9 mouse cellular contexts compared by ENCODE assay signal in genomic region chr7:65527071-65528007, GRCm38 (mm10). TPM values are rescaled to one million over a fixed set of nuclear protein-coding genes. Genes with fewer than 3 reads are reported as not detected.
A peak's percentile ranks its signal among the peaks of the same experiment; 100 is the strongest.
DNase-seq lines count a peak whose midpoint lies in the region; ATAC-seq lines count a peak whose summit lies in the region.
"Had no signal": no experiment of that assay in that cellular context is flagged by ENCODE, and none has a peak within 500 bp of the region (broad histone marks: within the 10 kb centered on the region; RNA-seq: fewer than 3 reads in every experiment).

Tjp1 (minus strand) TSS chr7:65527781.

- H3K36me3 ChIP-seq in kidney, embryonic 16.5 days (ENCODE audit: insufficient read depth, low read length) = no peaks in the 10 kb centered on the region
- no peaks in the 10 kb centered on the region for H3K36me3 ChIP-seq in hindbrain, embryonic 11.5 days (ENCODE audit: control insufficient read depth, insufficient read depth, low read length)
- H3K36me3 ChIP-seq in limb, embryonic 10.5 days = no peaks in the 10 kb centered on the region
- H3K36me3 ChIP-seq in neural tube, embryonic 11.5 days (ENCODE audit: control insufficient read depth, insufficient read depth, low read length) = no peaks in the 10 kb centered on the region

- peak within 1 kb of the TSS; percentile 64 for H3K4me3 ChIP-seq in kidney, embryonic 16.5 days (ENCODE audit: low read length)
- peak within 1 kb of the TSS; percentile 66 for H3K4me3 ChIP-seq in hindbrain, embryonic 11.5 days (ENCODE audit: low read depth, low read length)
- peak within 1 kb of the TSS; percentile 69 for H3K4me3 ChIP-seq in limb, embryonic 10.5 days
- peak within 1 kb of the TSS; percentile 69 for H3K4me3 ChIP-seq in neural tube, embryonic 11.5 days (ENCODE audit: low read depth, low read length)

- H3K4me1 ChIP-seq in kidney, embryonic 16.5 days (ENCODE audit: insufficient read depth, low read length) = peaks cover 4% of the 10 kb centered on the region; the same call in 1 of the 2 replicates
- no peaks in the 10 kb centered on the region for H3K4me1 ChIP-seq in hindbrain, embryonic 11.5 days (replicated peaks; ENCODE audit: control insufficient read depth, insufficient read depth, low read length)
- H3K4me1 ChIP-seq in limb, embryonic 10.5 days = peaks cover 9% of the 10 kb centered on the region
- no peaks in the 10 kb centered on the region for H3K4me1 ChIP-seq in neural tube, embryonic 11.5 days (ENCODE audit: control insufficient read depth, insufficient read depth, low read length)

- peak; percentile 76 for ATAC-seq in kidney, embryonic 16.5 days (ENCODE audit: low FRiP score, low TSS enrichment)
- ATAC-seq in hindbrain, embryonic 11.5 days (ENCODE audit: low FRiP score) = peak; percentile 72
- peak; percentile 80 for ATAC-seq in neural tube, embryonic 11.5 days (ENCODE audit: insufficient read depth, low FRiP score, low TSS enrichment)

- peaks cover 33% of the 10 kb centered on the region for H3K27me3 ChIP-seq in kidney, embryonic 16.5 days (ENCODE audit: insufficient read depth, low read length)
- H3K27me3 ChIP-seq in hindbrain, embryonic 11.5 days (ENCODE audit: control insufficient read depth, insufficient read depth, low read length) = peaks cover 41% of the 10 kb centered on the region
- peaks cover 79% of the 10 kb centered on the region for H3K27me3 ChIP-seq in limb, embryonic 10.5 days (ENCODE audit: low read depth, poor library complexity, severe bottlenecking)
- H3K27me3 ChIP-seq in neural tube, embryonic 11.5 days (ENCODE audit: control insufficient read depth, insufficient read depth, low read length) = peaks cover 30% of the 10 kb centered on the region

- H3K4me2 ChIP-seq in kidney, embryonic 16.5 days (replicated peaks; ENCODE audit: low read depth, low read length) = peak within 1 kb of the TSS; percentile 85
- peak within 1 kb of the TSS; percentile 93 for H3K4me2 ChIP-seq in hindbrain, embryonic 11.5 days (replicated peaks; ENCODE audit: low read depth, low read length)
- peak within 1 kb of the TSS; percentile 94 for H3K4me2 ChIP-seq in neural tube, embryonic 11.5 days (ENCODE audit: low read depth)

- under 1% methylated on average over 99 of the region's 115 CpGs for WGBS in kidney, embryonic 16.5 days
- WGBS in hindbrain, embryonic 11.5 days = under 1% methylated on average over 91 of the region's 115 CpGs
- 2% methylated on average over 103 of the region's 115 CpGs for WGBS in limb, embryonic 10.5 days
- 1% methylated on average over 90 of the region's 115 CpGs for WGBS in neural tube, embryonic 11.5 days

- no peak for DNase-seq in kidney, adult 9 months
- peak; percentile 65 for DNase-seq in cerebellum, adult 9-11 months
- DNase-seq in frontal cortex, postnatal 25 days (ENCODE audit: low spot score in 2 of 2) = peak; percentile 38 to 49
- peak; percentile 65 for DNase-seq in hindbrain, embryonic 11.5 days (ENCODE audit: low spot score)
- peak; percentile 62 for DNase-seq in limb, embryonic 10.5 days (ENCODE audit: low spot score)
- DNase-seq in neural tube, embryonic 11.5 days (ENCODE audit: low spot score) = peak; percentile 57
- DNase-seq in thymus, postnatal 25 days = no peak

- H3K9ac ChIP-seq in kidney, embryonic 16.5 days (replicated peaks; ENCODE audit: low read length) = peak within 1 kb of the TSS; percentile 60
- peak within 1 kb of the TSS; percentile 63 for H3K9ac ChIP-seq in hindbrain, embryonic 11.5 days (ENCODE audit: low read depth, low read length)
- H3K9ac ChIP-seq in neural tube, embryonic 11.5 days (ENCODE audit: low read length) = peak within 1 kb of the TSS; percentile 66

- no peak within 1 kb of the TSS for H3K27ac ChIP-seq in kidney, embryonic 16.5 days (ENCODE audit: low read length)
- H3K27ac ChIP-seq in hindbrain, embryonic 11.5 days (ENCODE audit: low read depth, low read length) = no peak within 1 kb of the TSS
- H3K27ac ChIP-seq in limb, embryonic 10.5 days = peak within 1 kb of the TSS; percentile 46; the same call in 1 of the 2 replicates
- no peak within 1 kb of the TSS for H3K27ac ChIP-seq in neural tube, embryonic 11.5 days (ENCODE audit: low read depth, low read length)
- H3K27ac ChIP-seq: macrophage had no signal

- H3K9me3 ChIP-seq in kidney, embryonic 16.5 days (ENCODE audit: low read length) = no peaks in the 10 kb centered on the region
- H3K9me3 ChIP-seq in hindbrain, embryonic 11.5 days (ENCODE audit: control insufficient read depth, low read length) = no peaks in the 10 kb centered on the region
- no peaks in the 10 kb centered on the region for H3K9me3 ChIP-seq in limb, embryonic 10.5 days (replicated peaks)
- no peaks in the 10 kb centered on the region for H3K9me3 ChIP-seq in neural tube, embryonic 11.5 days (ENCODE audit: control insufficient read depth, low read length)

RNA-seq across cellular contexts. Expression of gene Tjp1, which starts in this region (rescaled TPM):
- 29.1 and 29.9 TPM in 2 replicates for polyA plus RNA-seq in kidney, embryonic 16.5 days (2015; fragmentation: Nextera tagmentation; extraction: Ambion mirVana)
- polyA plus RNA-seq in hindbrain, embryonic 11.5 days (2014; fragmentation: Nextera tagmentation; extraction: Ambion mirVana) = 17.4 and 22.8 TPM in 2 replicates
- 18.9 and 24.0 TPM in 2 replicates for polyA plus RNA-seq in limb, embryonic 10.5 days (2016; fragmentation: Nextera tagmentation; extraction: Ambion mirVana)
- 24.6 and 27.8 TPM in 2 replicates for polyA plus RNA-seq in neural tube, embryonic 11.5 days (2014; fragmentation: Nextera tagmentation; extraction: Ambion mirVana)

Comparison
In these comparisons a context has a peak if more than half of its experiments do, and no peak if none do; other contexts are left out.
1. DNase-seq: peak in cerebellum, adult 9-11 months (single experiment), frontal cortex, postnatal 25 days (2 of 2), hindbrain, embryonic 11.5 days (single experiment), limb, embryonic 10.5 days (single experiment) and neural tube, embryonic 11.5 days (single experiment); none in kidney, adult 9 months (single experiment) and thymus, postnatal 25 days (single experiment).
2. Peak in every context shown above with its lines, with median percentiles within 50 percentile points of each other: ATAC-seq, H3K4me2 ChIP-seq, H3K4me3 ChIP-seq and H3K9ac ChIP-seq.